ENCODE assay signal across 25 mouse cellular contexts in genomic region chr5:64697466-64697865, GRCm38 (mm10).
DNase-seq lines count a peak whose midpoint lies in the region; ATAC-seq and TF ChIP-seq lines count a peak whose summit lies in the region.
"Had no signal": no experiment of that assay in that cellular context is flagged by ENCODE, and none has a peak within 500 bp of the region (broad histone marks: within the 10 kb centered on the region; RNA-seq: fewer than 3 reads in every experiment).

No protein-coding gene starts in this region.

- WGBS in kidney, embryonic 15.5 days: 91% methylated on average over 5 of the region's 5 CpGs
- 87% methylated on average over 5 of the region's 5 CpGs for WGBS in small intestine, adult 2 months

- no peak for ATAC-seq in kidney, embryonic 15.5 days (replicated peaks; ENCODE audit: low FRiP score)
- ATAC-seq: CD4-positive, CD25-positive, alpha-beta regulatory T cell, adult 4 months; forebrain, embryonic 14.5 days; forebrain, postnatal 0 days had no signal

- no peak overlapping the region for H3K4me2 ChIP-seq in kidney, embryonic 15.5 days
- H3K4me2 ChIP-seq: embryonic facial prominence, embryonic 13.5 days; heart, embryonic 11.5 days; hindbrain, embryonic 12.5 days; hindbrain, embryonic 15.5 days had no signal

- DNase-seq in kidney, adult 11 months: peak; percentile 38
- DNase-seq in kidney, postnatal 14 days: no peak
- peak; percentile 80 for DNase-seq in kidney, adult 9 months
- no peak for DNase-seq in embryo, embryonic 10 days (ENCODE audit: low spot score)
- DNase-seq: adrenal gland, adult 2 months; adrenal gland, postnatal 14 days; cerebellum, adult 11 months; cerebellum, adult 2 months; cerebellum, adult 9-11 months; cerebellum, postnatal 25 days; embryo, embryonic 11 days; forebrain, postnatal 0 days; gastrocnemius, adult 2 months; gastrocnemius, postnatal 14 days; heart, adult 11 months had no signal

- no peak for TF ChIP-seq CTCF in small intestine, adult 2 months (IDR thresholded peaks at IDR 0.05; ENCODE audit: extremely low read depth, insufficient read length, insufficient replicate concordance, low read depth, low read length)

- no peaks in the 10 kb centered on the region for H3K9me3 ChIP-seq in kidney, embryonic 15.5 days (replicated peaks)
- H3K9me3 ChIP-seq: embryonic facial prominence, embryonic 10.5 days; embryonic facial prominence, embryonic 13.5 days; hindbrain, embryonic 12.5 days; hindbrain, embryonic 15.5 days had no signal

- no peaks in the 10 kb centered on the region for H3K27me3 ChIP-seq in kidney, embryonic 15.5 days
- H3K27me3 ChIP-seq in small intestine, adult 2 months (ENCODE audit: control insufficient read depth, insufficient read depth, low read length): no peaks in the 10 kb centered on the region
- H3K27me3 ChIP-seq: embryonic facial prominence, embryonic 13.5 days; hindbrain, embryonic 12.5 days; hindbrain, embryonic 15.5 days had no signal

- H3K4me1 ChIP-seq in kidney, embryonic 15.5 days: peaks cover 14% of the 10 kb centered on the region
- peaks cover 33% of the 10 kb centered on the region for H3K4me1 ChIP-seq in small intestine, adult 2 months (ENCODE audit: control insufficient read depth, insufficient read depth, insufficient read length, low read length)

- TF ChIP-seq POLR2A in small intestine, adult 2 months (IDR thresholded peaks at IDR 0.05; ENCODE audit: low read depth, low read length): no peak

- no peak overlapping the region for H3K9ac ChIP-seq in kidney, embryonic 15.5 days
- H3K9ac ChIP-seq: embryonic facial prominence, embryonic 13.5 days; forebrain, postnatal 0 days; hindbrain, embryonic 12.5 days; hindbrain, embryonic 15.5 days had no signal

- no peaks in the 10 kb centered on the region for H3K36me3 ChIP-seq in kidney, embryonic 15.5 days
- no peaks in the 10 kb centered on the region for H3K36me3 ChIP-seq in small intestine, adult 2 months (ENCODE audit: control insufficient read depth, insufficient read depth, low read length)
- H3K36me3 ChIP-seq: embryonic facial prominence, embryonic 10.5 days; embryonic facial prominence, embryonic 13.5 days; hindbrain, embryonic 12.5 days; hindbrain, embryonic 15.5 days had no signal

- H3K4me3 ChIP-seq in kidney, embryonic 15.5 days (replicated peaks): no peak overlapping the region
- no peak overlapping the region for H3K4me3 ChIP-seq in small intestine, adult 2 months (ENCODE audit: low read depth, low read length)
- H3K4me3 ChIP-seq: embryonic facial prominence, embryonic 10.5 days; embryonic facial prominence, embryonic 13.5 days; erythroblast, embryonic 14.5 days; gastrocnemius, adult 2 months; hindbrain, embryonic 12.5 days; hindbrain, embryonic 15.5 days had no signal

- H3K27ac ChIP-seq in kidney, embryonic 15.5 days: no peak overlapping the region
- peak overlapping the region; percentile 94 for H3K27ac ChIP-seq in small intestine, adult 2 months (ENCODE audit: insufficient read depth, low read depth, low read length)
- H3K27ac ChIP-seq: embryonic facial prominence, embryonic 10.5 days; embryonic facial prominence, embryonic 13.5 days; gastrocnemius, adult 2 months; hindbrain, embryonic 12.5 days; hindbrain, embryonic 15.5 days had no signal

Comparison
In these comparisons a context has a peak if more than half of its experiments do, and no peak if none do; other contexts are left out.
1. DNase-seq: peak in kidney, adult 11 months (single experiment) and kidney, adult 9 months (single experiment); none in kidney, postnatal 14 days (single experiment) and embryo, embryonic 10 days (single experiment).